ENCODE assay signal across 12 mouse cellular contexts in the genomic region with DNA sequence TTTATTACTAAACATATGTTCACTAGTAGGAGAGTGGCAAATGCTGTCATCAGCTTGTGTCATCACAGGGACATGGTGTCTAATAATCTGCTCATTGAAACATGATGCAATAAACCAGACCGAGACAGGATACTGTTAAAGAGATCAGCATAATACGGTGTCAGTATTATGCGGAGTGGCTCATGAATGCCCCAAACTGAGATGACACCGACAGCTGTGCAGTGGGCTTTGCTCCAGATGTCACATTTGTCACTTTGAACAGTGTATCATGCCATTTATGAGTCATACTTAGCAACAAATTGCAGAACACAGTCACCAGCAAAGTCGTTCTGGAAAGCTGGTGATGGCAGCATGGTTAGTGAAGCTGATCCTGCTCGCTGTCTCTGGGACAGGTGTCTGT.
A peak's percentile ranks its signal among the peaks of the same experiment; 100 is the strongest.
DNase-seq lines count a peak whose midpoint lies in the region; ATAC-seq lines count a peak whose summit lies in the region.
"Had no signal": no experiment of that assay in that cellular context is flagged by ENCODE, and none has a peak within 500 bp of the region (broad histone marks: within the 10 kb centered on the region; RNA-seq: fewer than 3 reads in every experiment).

No protein-coding gene starts in this region.

- H3K4me3 ChIP-seq in limb, embryonic 13.5 days, result no peak overlapping the region
- H3K4me3 ChIP-seq in limb, embryonic 10.5 days, result no peak overlapping the region
- H3K4me3 ChIP-seq in hindbrain, embryonic 15.5 days, result no peak overlapping the region
- H3K4me3 ChIP-seq: embryonic facial prominence, embryonic 12.5 days had no signal

- H3K27ac ChIP-seq in limb, embryonic 13.5 days, result no peak overlapping the region
- H3K27ac ChIP-seq in limb, embryonic 10.5 days, result no peak overlapping the region
- no peak overlapping the region; the same call in 1 of the 2 replicates for H3K27ac ChIP-seq in hindbrain, embryonic 15.5 days (replicated peaks)
- H3K27ac ChIP-seq: embryonic facial prominence, embryonic 12.5 days had no signal

- H3K9me3 ChIP-seq in limb, embryonic 13.5 days, result no peaks in the 10 kb centered on the region
- H3K9me3 ChIP-seq in limb, embryonic 10.5 days (replicated peaks), result no peaks in the 10 kb centered on the region
- no peaks in the 10 kb centered on the region for H3K9me3 ChIP-seq in hindbrain, embryonic 15.5 days
- H3K9me3 ChIP-seq: embryonic facial prominence, embryonic 12.5 days; G1E had no signal

- H3K36me3 ChIP-seq in limb, embryonic 13.5 days, result no peaks in the 10 kb centered on the region
- no peaks in the 10 kb centered on the region for H3K36me3 ChIP-seq in limb, embryonic 10.5 days
- no peaks in the 10 kb centered on the region for H3K36me3 ChIP-seq in hindbrain, embryonic 15.5 days
- H3K36me3 ChIP-seq: embryonic facial prominence, embryonic 12.5 days; G1E had no signal

- no peaks in the 10 kb centered on the region for H3K27me3 ChIP-seq in limb, embryonic 13.5 days
- H3K27me3 ChIP-seq in limb, embryonic 10.5 days (ENCODE audit: low read depth, poor library complexity, severe bottlenecking), result no peaks in the 10 kb centered on the region
- no peaks in the 10 kb centered on the region for H3K27me3 ChIP-seq in hindbrain, embryonic 15.5 days
- H3K27me3 ChIP-seq: embryonic facial prominence, embryonic 12.5 days had no signal

- no peak overlapping the region for H3K9ac ChIP-seq in limb, embryonic 13.5 days
- no peak overlapping the region for H3K9ac ChIP-seq in hindbrain, embryonic 15.5 days
- H3K9ac ChIP-seq: embryonic facial prominence, embryonic 12.5 days had no signal

- H3K4me2 ChIP-seq in limb, embryonic 13.5 days (replicated peaks), result no peak overlapping the region
- H3K4me2 ChIP-seq in hindbrain, embryonic 15.5 days, result no peak overlapping the region
- H3K4me2 ChIP-seq: embryonic facial prominence, embryonic 12.5 days had no signal

- 82% methylated on average over 6 of the region's 6 CpGs for WGBS in limb, embryonic 13.5 days
- WGBS in limb, embryonic 10.5 days, result 93% methylated on average over 6 of the region's 6 CpGs
- 54% methylated on average over 6 of the region's 6 CpGs for WGBS in hindbrain, embryonic 15.5 days

- ATAC-seq in limb, embryonic 13.5 days (ENCODE audit: low FRiP score, low read depth), result peak; percentile 51; the same call in 1 of the 2 replicates
- peak; percentile 23; the same call in 1 of the 2 replicates for ATAC-seq in frontal cortex, adult (ENCODE audit: low TSS enrichment)
- ATAC-seq in hindbrain, embryonic 15.5 days (ENCODE audit: low FRiP score, low read depth), result peak; percentile 65
- ATAC-seq in granulocyte monocyte progenitor cell, adult 5-6 weeks (replicated peaks; ENCODE audit: poor library complexity, severe bottlenecking), result no peak

- no peaks in the 10 kb centered on the region for H3K4me1 ChIP-seq in limb, embryonic 13.5 days
- H3K4me1 ChIP-seq in limb, embryonic 10.5 days, result no peaks in the 10 kb centered on the region
- H3K4me1 ChIP-seq in hindbrain, embryonic 15.5 days (replicated peaks), result no peaks in the 10 kb centered on the region
- H3K4me1 ChIP-seq: embryonic facial prominence, embryonic 12.5 days had no signal

- no peak for DNase-seq in limb, embryonic 10.5 days (ENCODE audit: low spot score)
- DNase-seq in left cerebral cortex, adult 9 months (ENCODE audit: low spot score in 2 of 2), result peak; percentile 5 to 6
- no peak for DNase-seq in thymus, postnatal 4 days
- no peak for DNase-seq in thymus, postnatal 0 days (ENCODE audit: low spot score)
- DNase-seq: cerebellum, adult 11-12 months; heart, adult 11 months had no signal

Comparison
In these comparisons a context has a peak if more than half of its experiments do, and no peak if none do; other contexts are left out.
1. DNase-seq: peak in left cerebral cortex, adult 9 months (2 of 2); none in limb, embryonic 10.5 days (single experiment), thymus, postnatal 4 days (single experiment) and thymus, postnatal 0 days (single experiment).